Mouse (Mus musculus): ENCODE measurements at regions not wholly inside any gene's neighbourhood (a gene's known extent, or its start where the extent isn't known, plus 50 kb on each side); places are given as distances from the start of the nearest gene placed in this dataset.

- peak; percentile 81 for ATAC-seq
- in situ Hi-C loops (cut with MboI; ENCODE audit: low pct_unique_long_range_greater_than_20kb), result no loop called here
- ChIA-PET CTCF (no interaction called here), POLR2A (no interaction called here)
- peak; percentile 30 for DNase-seq (ENCODE audit: low read depth, low spot score)
- H3K27me3 ChIP-seq, result no peaks in the 10 kb centered on the region
- no peak for TF ChIP-seq CTCF (IDR thresholded peaks at IDR 0.05)
Measured at GRCm38 (mm10) chr10:118746719-118747395, 123.2 kb downstream of the Dyrk2 start.

- no peak for DNase-seq (ENCODE audit: low read depth, low spot score)
- in situ Hi-C loops (cut with MboI; ENCODE audit: low pct_unique_long_range_greater_than_20kb), result no loop called here
- no peak for TF ChIP-seq CTCF (IDR thresholded peaks at IDR 0.05)
- ChIA-PET CTCF (no interaction called here), POLR2A (no interaction called here)
- H3K27me3 ChIP-seq, result no peaks in the 10 kb centered on the region
- ATAC-seq, result no peak
Measured at GRCm38 (mm10) chr10:118749039-118749438, 121.0 kb downstream of the Dyrk2 start.

GRCm38 (mm10) chr10:118749756-118750155, 120.3 kb downstream of the Dyrk2 start:
- ATAC-seq (no peak), DNase-seq (ENCODE audit: low read depth, low spot score) (no peak)
- POLR2A ChIA-PET, result no interaction called here
- CTCF ChIA-PET, result no interaction called here
- in situ Hi-C loops (cut with MboI; ENCODE audit: low pct_unique_long_range_greater_than_20kb), result no loop called here
- no peak for TF ChIP-seq CTCF (IDR thresholded peaks at IDR 0.05)
- H3K27me3 ChIP-seq, result no peaks in the 10 kb centered on the region

DNA sequence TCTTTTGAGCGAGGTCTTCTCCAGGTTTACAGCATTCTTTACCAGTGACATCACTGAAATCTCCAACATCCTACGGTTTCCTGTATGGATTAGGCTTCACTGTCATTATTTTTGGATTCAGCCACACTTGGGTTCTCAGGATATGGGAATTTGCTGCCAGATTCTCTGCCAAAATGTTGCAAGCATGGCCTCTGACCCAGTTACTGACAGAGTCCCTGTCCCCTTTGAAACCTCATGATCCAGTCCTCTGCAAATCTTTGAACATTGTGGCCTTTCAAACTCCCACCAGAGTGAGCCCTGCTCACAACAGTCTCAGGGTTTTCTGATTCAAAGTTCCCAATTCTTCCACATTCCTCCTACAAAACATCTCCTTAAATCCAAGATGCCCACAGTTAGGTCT, 118.9 kb downstream of the Dyrk2 start:
- DNase-seq (ENCODE audit: low read depth, low spot score) (no peak), ATAC-seq (no peak)
- POLR2A ChIA-PET, result no interaction called here
- TF ChIP-seq CTCF (IDR thresholded peaks at IDR 0.05), result no peak
- H3K27me3 ChIP-seq, result no peaks in the 10 kb centered on the region
- in situ Hi-C loops (cut with MboI; ENCODE audit: low pct_unique_long_range_greater_than_20kb), result no loop called here
- CTCF ChIA-PET, result no interaction called here

GRCm38 (mm10) chr10:118753061-118753775, 116.8 kb downstream of the Dyrk2 start:
- CTCF ChIA-PET, result no interaction called here
- no peak for TF ChIP-seq CTCF (IDR thresholded peaks at IDR 0.05)
- POLR2A ChIA-PET, result interaction anchor here (0.6 kb wide), 1 partner anchor 48 kb away, joined by 4 read pairs; no protein-coding TSS in a partner anchor
- no peak for DNase-seq (ENCODE audit: low read depth, low spot score)
- in situ Hi-C loops (cut with MboI; ENCODE audit: low pct_unique_long_range_greater_than_20kb), result no loop called here
- no peak for ATAC-seq
- H3K27me3 ChIP-seq, result no peaks in the 10 kb centered on the region

GRCm38 (mm10) chr10:118754791-118755190, 115.2 kb downstream of the Dyrk2 start:
- ChIA-PET POLR2A (no interaction called here), CTCF (no interaction called here)
- no peak for ATAC-seq
- H3K27me3 ChIP-seq, result no peaks in the 10 kb centered on the region
- TF ChIP-seq CTCF (IDR thresholded peaks at IDR 0.05), result no peak
- in situ Hi-C loops (cut with MboI; ENCODE audit: low pct_unique_long_range_greater_than_20kb), result no loop called here
- no peak for DNase-seq (ENCODE audit: low read depth, low spot score)

- TF ChIP-seq CTCF (IDR thresholded peaks at IDR 0.05), result no peak
- in situ Hi-C loops (cut with MboI; ENCODE audit: low pct_unique_long_range_greater_than_20kb), result no loop called here
- ATAC-seq, result no peak
- POLR2A ChIA-PET, result no interaction called here
- no peak for DNase-seq (ENCODE audit: low read depth, low spot score)
- no peaks in the 10 kb centered on the region for H3K27me3 ChIP-seq
- CTCF ChIA-PET, result interaction anchor here (0.9 kb wide), 1 partner anchor 14 kb away, joined by 3 read pairs; no protein-coding TSS in a partner anchor
Measured at GRCm38 (mm10) chr10:118758825-118759471, 111.1 kb downstream of the Dyrk2 start.

- ChIA-PET POLR2A (interaction anchor here (0.6 kb wide), 1 partner anchor 175 kb away, joined by 3 read pairs; no protein-coding TSS in a partner anchor), CTCF (no interaction called here)
- no peak for DNase-seq (ENCODE audit: low read depth, low spot score)
- no peak for ATAC-seq
- TF ChIP-seq CTCF (IDR thresholded peaks at IDR 0.05), result no peak
- H3K27me3 ChIP-seq, result no peaks in the 10 kb centered on the region
- in situ Hi-C loops (cut with MboI; ENCODE audit: low pct_unique_long_range_greater_than_20kb), result no loop called here
Measured at GRCm38 (mm10) chr10:118760441-118760840, 109.6 kb downstream of the Dyrk2 start.

GRCm38 (mm10) chr10:118761101-118761868, 108.7 kb downstream of the Dyrk2 start:
- no peaks in the 10 kb centered on the region for H3K27me3 ChIP-seq
- TF ChIP-seq CTCF (IDR thresholded peaks at IDR 0.05), result no peak
- in situ Hi-C loops (cut with MboI; ENCODE audit: low pct_unique_long_range_greater_than_20kb), result no loop called here
- ATAC-seq, result no peak
- no peak for DNase-seq (ENCODE audit: low read depth, low spot score)
- ChIA-PET CTCF (no interaction called here), POLR2A (interaction anchor here (0.6 kb wide), 1 partner anchor 174 kb away, joined by 3 read pairs; no protein-coding TSS in a partner anchor)

DNA sequence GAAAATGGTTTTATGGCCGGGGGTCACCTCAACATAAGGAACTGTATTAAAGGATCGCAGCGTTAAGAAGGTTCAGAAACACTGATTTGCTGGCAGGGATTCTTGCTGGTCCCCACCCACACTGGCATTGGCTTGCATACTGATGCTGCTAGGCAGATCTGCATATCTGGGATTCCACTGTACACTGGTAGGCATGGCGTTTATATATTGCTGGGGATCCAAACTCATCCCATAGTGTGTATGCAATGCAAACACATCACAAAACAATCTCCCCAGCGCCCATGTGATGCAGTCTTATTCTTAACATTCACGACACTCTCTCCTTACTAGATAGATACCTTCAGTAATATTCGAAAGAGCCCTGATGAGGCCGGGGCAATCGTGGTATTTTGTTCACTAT, 105.0 kb downstream of the Dyrk2 start:
- in situ Hi-C loops (cut with MboI; ENCODE audit: low pct_unique_long_range_greater_than_20kb), result no loop called here
- ChIA-PET POLR2A (no interaction called here), CTCF (no interaction called here)

More for the DNA sequence above, 105.0 kb downstream of the Dyrk2 start:
- ATAC-seq (no peak), DNase-seq (ENCODE audit: low read depth, low spot score) (no peak)
- H3K27me3 ChIP-seq, result no peaks in the 10 kb centered on the region
- TF ChIP-seq CTCF (IDR thresholded peaks at IDR 0.05), result no peak

Measured in Patski (cell line).